Mouse (Mus musculus) hindlimb bud, embryonic 11.5 days (tissue): ENCODE data around the gene Tspan3.
A peak's percentile ranks its signal among the peaks of the same experiment; 100 is the strongest.

Source experiments
- DNase-seq: peaks from one replicate; pipeline ENCODE4 v3.0.0-alpha.2; 2012; ENCODE audit warnings: low read depth, low spot score; ENCODE audit errors: extremely low spot score

The Tspan3 gene

DNA sequence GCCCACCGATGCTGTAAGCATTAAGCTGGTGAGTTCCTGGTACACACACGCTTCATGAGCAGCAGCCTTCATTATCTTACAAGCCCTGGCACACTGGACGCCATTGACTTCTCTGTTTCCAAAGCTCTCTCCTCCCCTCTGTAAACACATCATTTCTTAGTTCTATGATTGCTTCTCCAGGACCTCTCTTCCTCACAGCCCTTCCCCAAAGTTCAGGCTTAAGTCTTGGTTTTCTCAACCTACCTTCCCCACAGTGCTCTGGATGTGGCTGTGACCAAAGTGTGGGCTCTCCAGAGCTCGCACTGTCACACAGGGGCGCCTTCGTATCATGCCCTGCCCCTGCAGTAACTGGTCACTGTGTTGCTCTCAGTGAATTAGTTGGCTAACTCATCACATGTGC, at the start of gene Tspan3:
TSS of gene Tspan3 (minus strand) at position 101 of the 400 bp plus-strand sequence.
- no peak for DNase-seq

DNA sequence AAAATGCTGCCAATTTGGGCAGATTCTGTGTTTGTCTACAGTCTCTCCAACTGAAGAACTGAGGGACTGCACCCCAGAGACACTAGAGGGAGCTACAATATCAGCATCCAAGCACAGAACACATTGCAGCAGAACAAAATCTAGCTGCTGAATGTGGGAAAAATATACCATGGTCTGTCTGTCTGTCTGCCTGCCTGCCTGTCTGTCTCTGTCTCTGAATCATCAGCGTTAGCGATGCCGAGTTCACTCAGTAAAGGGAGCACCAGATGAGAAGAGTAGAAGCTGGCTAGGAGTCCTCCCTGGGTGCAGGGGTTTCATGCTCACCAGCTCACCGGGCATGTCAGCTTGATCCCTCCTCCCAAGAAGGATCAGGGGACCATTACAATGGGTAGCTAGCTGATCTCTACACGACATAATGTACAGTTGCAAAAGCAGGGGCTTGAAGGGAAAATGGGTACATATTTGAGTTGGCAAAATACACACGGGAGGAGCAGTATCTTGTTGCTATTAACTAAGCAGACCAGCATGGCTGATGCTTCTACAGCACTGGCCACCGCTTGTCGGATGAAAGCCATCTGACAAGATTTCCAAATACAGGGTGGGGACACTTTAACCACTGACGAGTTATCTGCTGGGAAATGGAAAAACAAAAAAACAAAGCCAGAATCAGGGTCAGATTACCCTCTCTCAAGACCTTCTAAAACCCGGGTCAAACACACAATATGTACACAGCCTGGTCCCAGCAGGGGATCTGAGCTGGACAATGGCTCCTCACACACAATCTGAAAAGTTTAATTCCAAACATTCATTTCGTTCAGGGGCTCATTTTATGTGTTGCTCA, 48.4 kb upstream of the Tspan3 start:
- DNase-seq = peak; percentile 14

DNA sequence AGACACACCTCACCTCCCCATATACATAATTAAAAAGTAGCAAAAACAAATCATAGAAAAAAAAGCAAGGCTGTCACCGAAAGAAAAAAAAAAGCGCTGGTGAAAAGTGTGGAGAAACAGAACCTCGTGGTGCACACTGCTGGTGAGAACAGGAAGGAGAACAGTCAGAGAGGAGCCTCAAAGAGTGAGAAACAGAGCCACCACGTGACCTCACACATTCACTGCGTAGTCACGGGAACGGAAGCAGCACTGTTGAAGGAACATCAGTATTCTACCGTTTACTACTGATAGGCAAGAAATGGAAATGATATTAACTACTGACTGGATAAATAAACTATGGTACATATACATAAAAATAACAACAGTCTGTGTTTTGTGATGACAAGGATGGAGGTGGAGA, 43.5 kb upstream of the Tspan3 start:
- DNase-seq = no peak

DNA sequence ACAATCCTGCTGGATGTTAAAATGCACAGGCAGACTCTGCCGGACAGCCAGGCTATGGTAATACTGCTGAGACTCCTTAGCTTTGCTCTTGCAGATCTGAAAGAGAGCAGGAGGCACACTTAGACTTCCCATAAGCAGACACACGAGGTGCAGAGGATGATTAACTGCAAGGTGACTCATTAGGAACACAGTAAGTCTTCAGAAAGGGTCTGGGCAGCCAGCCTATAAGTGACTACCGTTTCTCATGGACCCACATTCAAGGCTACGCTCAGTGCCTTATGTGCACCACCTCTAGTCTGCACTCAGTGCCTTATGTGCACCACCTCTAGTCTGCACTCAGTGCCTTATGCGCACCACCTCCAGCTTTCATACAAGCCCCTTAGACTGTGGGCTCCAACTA, 42.2 kb upstream of the Tspan3 start:
- no peak for DNase-seq

DNA sequence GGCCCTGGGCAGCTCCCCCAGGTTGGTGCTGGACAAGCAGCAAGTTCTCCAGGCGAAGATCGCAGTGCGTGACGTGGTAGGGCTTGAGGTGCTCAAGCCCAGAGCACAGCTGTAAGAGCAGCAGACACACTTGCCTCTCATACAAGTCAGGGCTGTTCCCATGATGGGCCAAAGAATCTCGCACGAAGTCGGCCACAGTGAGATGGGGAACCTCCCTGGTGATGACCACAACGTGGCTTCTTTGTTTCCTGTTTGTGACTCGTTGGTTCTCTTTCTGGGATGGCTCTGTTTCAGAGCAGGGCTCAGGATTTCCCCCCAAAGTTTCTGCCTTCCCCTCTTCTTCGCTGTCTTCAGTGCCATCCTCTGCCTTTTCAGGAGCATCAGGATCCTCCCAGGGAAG, 41.8 kb upstream of the Tspan3 start:
- no peak for DNase-seq

DNA sequence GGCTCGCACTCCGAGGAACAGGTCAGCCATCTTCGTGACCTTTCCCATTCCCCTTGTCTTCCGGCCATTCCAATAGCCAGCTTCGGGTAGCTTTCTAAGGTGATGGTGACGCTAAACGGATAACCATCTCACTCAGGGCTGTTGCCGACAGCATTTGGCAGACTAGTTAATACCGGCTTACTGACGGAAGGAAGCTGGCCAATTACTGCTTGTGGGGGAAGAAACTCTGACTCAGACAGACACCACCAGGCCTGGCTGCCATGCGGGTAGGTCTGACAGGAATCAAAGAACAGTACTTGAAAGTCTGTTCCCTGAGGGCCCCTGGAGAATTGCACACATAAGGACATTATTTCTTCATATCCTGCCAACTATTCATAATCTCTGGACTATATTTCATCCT, 40.1 kb upstream of the Tspan3 start:
- no peak for DNase-seq

DNA sequence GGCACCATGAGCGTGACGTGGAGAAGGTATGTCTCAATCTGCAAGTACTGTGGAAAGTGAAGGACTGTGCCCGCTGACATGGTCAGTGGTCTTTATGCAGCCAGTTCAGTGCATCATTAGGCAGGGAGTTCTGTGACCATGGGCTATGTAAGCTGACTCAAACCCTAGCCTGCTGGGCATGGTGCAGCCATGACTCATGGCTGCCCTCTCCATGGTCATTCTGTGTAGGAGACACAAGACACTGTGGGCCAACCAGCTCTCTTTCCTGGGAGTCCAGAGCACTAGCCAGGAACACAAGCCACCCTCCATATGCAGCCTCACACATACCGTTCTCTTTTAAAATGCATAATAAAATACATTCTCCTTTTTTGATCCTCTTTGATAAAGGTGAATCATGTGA, 39.0 kb upstream of the Tspan3 start:
- no peak for DNase-seq

DNA sequence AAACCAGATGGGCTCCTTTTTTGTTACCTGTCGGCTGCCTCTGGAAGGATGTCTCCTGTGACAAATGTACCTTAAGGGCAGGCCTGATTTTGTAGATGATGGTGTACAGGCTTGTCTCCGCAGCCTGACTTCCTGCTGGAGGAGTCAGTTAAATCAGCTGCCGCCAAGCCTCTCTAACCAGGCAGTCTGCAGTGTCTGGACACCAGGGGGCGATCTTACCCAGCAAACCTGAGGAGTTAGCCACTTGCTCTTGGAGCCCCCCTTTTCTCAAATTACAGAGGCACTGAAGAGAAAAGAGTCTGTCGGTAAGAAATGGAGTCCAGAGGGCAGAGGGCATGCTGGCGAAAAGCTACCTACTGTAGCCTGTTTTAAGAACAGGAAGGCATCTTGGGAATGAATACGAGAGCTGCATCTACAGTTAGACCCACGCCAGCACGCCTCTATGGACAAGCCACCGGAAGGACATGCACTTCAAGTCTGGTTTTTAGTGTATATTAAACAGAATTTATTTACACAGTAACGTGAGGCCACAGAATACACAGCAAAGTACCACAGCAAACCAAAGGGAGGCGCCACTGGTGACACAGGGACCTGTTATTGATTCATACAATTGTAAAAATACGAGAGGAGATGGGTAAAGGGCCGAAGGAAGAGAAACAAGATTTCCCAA, 35.5 kb upstream of the Tspan3 start:
- peak; percentile 83 for DNase-seq

DNA sequence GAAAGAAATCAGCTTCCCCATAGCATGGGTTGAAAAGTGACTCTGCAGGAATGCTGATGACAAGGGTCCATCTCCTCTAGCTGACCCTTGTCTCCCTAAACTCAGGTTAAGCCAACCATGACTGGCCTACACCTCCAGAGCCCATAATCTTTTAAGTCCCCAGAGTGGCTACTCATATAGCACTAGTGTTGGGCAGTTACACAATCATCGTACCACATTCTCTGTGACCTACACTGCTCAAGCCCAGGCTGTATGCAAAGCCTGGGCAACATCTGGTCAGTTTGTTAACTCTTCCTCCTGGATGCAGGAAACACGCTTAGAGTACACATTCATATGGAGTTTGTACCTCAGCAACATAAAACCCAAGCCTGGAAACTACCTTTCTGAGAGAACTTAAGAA, 34.9 kb upstream of the Tspan3 start:
- no peak for DNase-seq

DNA sequence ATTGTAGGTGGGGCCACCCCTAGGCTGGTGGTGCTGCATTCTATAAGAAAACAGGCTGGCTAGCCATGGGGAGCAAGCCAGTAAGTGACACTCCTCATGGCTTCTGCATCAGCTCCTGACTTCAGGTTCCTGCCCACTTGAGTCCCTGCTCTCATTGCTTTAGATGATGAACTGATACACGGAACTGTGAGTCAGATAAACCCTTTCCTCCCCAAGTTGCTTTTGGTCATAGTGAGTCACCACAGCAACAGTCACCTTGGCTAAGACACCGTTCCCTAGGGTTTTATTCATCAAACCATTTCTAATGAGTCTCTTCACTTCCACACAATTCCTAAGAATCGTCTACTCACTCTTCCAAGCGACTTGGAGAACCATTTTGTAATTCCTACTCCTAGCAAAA, 31.6 kb upstream of the Tspan3 start:
- no peak for DNase-seq

DNA sequence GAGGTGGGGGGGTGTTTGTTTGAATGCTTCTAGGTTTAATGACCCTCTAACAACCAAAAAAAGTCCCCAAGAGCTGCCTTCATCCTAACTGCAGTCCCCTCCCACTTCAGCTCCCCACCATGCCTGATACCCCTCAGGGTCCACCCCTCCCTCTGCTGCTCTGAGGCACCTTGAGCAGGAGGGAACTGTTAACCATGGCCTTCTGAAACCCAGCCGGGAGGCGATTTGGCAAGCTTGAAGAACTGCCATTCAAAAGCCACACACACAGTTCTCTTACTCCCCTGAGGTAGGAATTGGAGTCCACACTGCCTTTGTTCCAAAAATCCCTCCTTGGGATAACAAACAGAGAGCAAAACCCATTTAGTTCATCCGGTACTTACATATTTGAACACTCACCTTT, 29.9 kb upstream of the Tspan3 start:
- no peak for DNase-seq

DNA sequence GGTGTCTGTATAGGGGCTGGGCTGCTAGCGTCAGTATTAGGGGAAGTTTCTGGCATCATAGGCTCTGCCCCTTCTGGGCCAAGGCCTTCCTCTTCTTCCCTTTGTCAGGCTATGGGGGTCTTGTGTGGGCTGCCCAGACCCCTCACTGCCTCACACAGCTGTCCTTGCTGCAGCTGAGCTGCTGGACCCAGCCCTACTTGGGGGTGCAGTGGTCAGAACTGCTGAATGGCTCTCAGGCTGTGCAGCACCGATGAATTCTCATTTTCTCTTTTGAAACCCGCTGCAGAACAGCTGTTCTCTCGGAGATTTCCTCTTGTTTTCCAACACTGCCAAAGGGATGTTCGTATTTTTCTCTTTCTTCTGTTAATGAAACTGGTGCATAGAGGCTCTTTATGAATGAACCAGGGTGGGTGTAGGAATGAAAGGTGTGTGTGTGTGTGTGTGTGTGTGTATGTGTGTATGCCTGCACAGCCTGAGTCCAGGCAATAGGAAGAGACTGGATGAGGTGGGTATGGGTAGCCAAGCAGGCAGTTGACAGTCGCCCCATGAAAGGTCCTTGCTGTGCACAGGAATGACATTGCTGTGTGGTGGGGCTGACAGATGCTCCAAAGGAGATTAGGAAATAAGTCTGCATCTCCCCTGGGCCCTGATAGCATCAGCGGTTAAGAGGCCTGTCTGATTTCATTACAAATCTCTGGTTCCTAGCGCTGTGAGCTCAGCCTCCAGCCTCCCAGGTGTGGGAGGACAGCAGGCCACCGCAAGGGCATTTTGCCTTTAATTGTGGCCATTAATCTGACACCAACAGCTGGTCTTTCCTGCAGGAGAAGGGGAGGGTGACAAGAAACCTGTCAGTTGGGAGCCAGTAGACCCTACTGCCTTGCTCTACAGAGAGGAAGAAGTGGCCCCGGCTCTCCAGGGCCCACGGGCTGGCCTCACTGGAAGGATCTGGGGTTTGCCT, 26.5 kb upstream of the Tspan3 start:
- no peak for DNase-seq

DNA sequence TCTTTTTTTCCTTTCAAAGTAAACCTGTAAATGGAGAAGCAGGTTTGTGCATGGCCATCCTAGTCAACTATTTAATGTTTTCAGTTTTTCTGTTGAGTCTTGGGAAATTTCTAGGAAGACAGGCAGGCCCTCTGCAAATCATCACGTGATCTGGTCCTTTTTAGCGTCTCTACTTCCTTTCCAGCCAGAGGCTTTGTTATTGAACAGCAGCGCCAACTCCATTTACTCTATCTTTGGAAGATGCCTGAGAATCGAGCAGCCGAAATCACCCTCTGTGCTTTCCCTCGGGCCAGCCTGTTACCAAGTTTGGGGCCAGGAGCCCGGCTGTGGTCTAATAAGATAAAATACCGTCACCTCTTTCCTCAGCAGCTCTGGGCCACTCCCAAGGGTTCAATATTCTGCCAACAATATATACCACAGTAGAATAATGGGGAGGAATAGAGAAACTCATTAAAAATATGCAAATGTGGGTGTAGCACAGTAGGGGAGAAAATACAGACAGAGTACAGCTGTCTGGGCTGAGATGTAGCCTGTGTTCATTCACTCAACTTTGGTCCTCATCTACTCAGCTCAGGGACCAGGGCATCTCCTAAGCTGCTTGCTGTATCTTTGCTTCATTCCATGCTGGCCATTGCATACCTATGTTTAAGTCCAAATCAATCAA, 15.0 kb upstream of the Tspan3 start:
- no peak for DNase-seq

DNA sequence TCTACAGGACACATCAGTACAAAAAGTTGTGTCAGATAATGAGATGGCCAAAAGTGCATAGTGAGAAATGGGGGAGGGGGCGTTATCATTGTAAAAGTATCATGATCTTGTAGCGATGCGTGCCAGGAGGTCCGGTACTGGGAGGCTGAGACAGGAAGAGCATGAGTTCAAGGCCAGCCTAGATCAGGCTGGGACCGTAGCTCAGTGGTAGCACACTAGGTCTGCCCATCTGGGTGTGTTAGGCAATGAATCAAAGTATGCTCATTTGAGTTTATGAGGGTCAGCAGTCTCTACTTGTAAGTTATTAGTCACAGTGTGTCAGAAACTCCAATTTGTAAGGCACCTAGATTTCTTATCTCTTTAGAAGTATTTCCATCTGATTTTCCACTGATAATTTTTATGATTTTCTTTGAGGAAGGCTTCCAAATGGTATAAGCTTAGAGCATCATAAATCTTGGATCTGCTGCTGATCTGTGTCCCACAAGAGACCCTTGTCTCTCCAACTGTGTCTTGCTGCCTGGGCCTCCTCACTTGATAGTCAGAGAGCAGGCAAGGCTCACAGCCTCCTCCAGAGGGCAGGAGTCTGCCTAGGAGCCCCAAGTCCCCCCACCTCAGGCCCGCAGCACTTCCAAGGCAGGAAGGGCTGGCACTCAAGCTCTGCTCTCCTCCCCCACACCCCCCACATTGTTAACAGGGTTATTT, 14.3 kb upstream of the Tspan3 start:
- DNase-seq = no peak

DNA sequence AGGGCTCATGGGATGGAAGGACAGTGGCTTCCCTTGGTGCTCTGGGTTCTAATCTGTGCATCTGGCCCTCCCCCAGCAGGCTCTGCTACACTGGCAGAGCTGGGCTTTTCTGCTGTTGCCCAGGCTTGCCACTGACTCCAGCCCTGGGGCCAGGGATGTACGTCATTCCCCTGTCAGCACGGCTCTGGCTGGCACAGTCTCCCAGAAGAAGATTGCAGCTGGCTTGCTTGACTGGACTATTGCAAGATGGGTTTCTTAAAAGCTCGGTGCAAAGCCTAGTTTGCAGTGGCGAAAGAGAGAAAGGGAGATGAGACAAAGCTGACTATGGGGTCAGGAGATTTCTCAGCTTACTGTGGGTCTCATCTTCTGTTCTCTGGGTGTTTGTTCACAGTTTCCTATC, 12.1 kb upstream of the Tspan3 start:
- no peak for DNase-seq

DNA sequence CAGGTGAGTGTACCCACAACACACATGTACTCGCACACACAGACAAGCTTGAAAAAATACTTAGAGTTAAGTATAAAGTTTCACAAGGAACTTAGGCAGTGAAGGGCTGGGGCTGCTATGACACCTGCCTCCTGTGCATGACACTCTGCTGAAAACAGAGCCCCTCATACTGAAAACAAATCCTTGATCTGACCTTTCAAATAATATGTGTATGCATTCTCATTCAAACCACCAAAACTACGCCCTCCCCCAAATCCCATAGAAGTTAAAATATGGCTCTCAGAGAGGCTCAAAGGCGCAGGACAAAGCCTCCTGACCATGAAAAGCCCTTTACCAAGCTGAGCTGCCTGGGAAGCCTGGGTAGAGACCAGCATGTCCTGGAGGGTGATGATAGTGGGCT, 10.0 kb upstream of the Tspan3 start:
- no peak for DNase-seq

DNA sequence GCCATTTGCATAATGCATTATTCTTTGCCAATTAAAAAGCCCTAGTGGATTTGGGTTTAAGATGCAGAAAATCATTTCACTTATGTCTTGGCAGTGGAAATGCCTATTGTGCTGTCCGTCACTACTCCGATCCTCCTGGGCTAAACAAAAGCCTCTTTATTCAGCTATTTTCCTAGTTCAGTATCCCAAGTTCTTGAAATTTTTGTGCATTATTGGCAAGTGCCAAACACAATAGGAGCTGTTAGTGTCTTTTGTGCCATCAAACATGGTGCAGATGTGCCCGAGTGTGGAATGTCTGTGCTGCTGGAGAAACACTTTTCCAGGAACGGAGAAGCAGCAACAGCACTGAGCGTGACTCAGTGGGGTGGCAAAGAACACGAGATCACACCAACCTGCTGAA, 2.4 kb upstream of the Tspan3 start:
- DNase-seq = no peak

DNA sequence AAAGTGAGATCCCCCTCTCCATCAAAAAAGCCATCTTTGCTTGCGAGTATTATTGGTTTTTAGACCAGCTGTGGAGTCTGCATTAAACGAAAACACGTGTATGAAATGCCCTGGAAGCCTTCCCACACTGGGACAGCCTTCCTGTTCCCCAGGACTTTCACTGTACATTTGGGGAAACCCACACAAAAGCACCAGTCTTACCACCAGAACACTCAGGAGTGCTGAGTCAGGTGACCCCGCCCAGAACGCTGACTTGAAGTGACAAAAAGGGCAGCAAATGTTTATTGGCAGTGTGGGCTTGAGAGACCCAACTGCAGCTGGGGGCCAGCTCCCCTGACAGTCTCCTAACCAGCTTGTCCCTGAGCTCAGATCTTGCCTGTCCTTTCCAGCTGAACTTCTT, 884 bp upstream of the Tspan3 start:
- DNase-seq = no peak

DNA sequence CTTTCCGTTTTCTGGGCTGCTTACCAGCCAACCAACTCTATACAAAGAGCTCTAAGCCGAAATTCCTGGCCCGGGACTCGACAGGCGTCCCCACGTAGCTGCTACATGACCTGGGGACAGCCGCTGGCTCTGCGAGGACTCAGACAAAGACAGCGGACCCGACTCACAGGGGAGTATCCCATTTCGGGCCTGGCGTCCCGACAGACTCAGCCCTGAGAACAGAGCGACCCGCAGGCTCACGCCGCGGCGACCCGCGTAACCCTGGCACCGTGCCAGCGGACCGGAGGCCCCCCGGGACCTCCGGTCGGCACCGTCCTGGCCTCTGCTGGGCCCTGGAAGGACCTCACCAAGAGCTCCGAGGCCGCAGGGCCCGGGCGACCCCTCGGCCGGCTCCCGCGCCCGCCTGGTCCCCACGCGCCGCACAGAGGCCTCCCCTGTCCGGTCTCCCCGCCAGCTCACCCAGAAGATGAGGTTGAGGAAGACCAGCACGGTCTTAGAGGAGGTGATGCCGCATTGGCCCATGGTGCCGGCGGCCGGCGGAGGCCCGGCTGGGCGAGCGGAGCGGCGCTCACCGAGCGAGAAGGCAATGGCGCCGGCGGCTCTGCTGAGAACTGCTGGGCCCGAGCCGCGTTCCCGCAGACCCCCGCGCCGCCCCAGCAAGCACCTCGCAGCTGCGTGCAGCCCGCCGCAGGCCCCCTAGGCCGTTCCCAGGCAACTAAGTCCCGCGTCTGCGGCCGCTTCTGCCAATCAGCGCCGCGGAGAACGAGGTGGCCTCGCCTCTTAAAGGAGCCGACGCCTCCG, 4.7 kb downstream of the Tspan3 start:
- DNase-seq = peak; percentile 37

DNA sequence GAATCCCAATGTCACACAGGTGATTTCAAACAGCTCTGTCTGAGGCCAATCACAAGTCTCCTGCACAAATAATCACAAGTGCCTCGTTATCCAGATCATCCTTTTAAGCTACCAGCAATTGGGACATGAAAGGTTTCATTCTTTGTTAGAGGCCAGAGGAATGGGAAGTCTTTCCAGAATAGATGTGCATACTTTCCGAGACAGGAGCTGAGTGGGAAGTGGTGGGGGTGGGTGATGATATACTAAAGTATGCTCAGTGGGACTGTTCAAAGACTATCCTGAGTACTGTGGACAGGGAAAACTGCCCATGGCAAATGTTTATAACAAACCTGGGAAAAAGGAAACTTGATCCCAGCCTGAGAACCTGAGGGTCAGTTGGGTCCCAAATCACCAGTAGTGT, 5.8 kb downstream of the Tspan3 start:
- no peak for DNase-seq
